Mouse (Mus musculus) heart, postnatal 0 days (tissue): Measurements from ENCODE around the gene Mob3b. TPM values are rescaled to one million over a fixed set of nuclear protein-coding genes. Genes with fewer than 3 reads are reported as not detected.

Experiments used
- ATAC-seq: fragments of 200-750 bp; cut with Nextera tagmentation; 2 replicates; pipeline ENCODE4 v1.8.0; 2017; ENCODE audit warnings: low read depth, moderate number of reproducible peaks, moderate library complexity; ENCODE audit not compliant: insufficient read depth
- DNase-seq: peaks from one replicate; pipeline ENCODE4 v3.0.0-alpha.2; 2016; ENCODE audit warnings: low spot score
- H3K27ac ChIP-seq: fragments of 300-500 bp; sonication (generic); 2 replicates; pipeline ENCODE4 v1.5.1; 2014; ENCODE audit warnings: low read depth, mild to moderate bottlenecking
- H3K27me3 ChIP-seq: fragments of 300-500 bp; sonication (generic); 2 replicates; pipeline ENCODE4 v1.6.1; 2014; ENCODE audit warnings: low read length, mixed read lengths; ENCODE audit not compliant: control insufficient read depth, insufficient read depth
- H3K36me3 ChIP-seq: fragments of 300-500 bp; sonication (generic); replicated peaks from 2 replicates; pipeline ENCODE4 v1.6.1; 2014; ENCODE audit warnings: low read length, mixed read lengths; ENCODE audit not compliant: control insufficient read depth, insufficient read depth
- H3K4me1 ChIP-seq: fragments of 300-500 bp; sonication (generic); 2 replicates; pipeline ENCODE4 v1.6.1; 2014; ENCODE audit warnings: antibody characterized with exemption; ENCODE audit not compliant: control insufficient read depth, insufficient read depth
- H3K4me2 ChIP-seq: fragments of 300-500 bp; sonication (generic); 2 replicates; pipeline ENCODE4 v1.6.1; 2014; ENCODE audit warnings: low read depth, mild to moderate bottlenecking, low read length, moderate library complexity
- H3K4me3 ChIP-seq: fragments of 300-500 bp; sonication (generic); 2 replicates; pipeline ENCODE4 v1.5.1; 2014; ENCODE audit warnings: low read depth, low read length
- H3K9ac ChIP-seq: fragments of 300-500 bp; sonication (generic); replicated peaks from 2 replicates; pipeline ENCODE4 v1.6.1; 2014; ENCODE audit warnings: low read depth, low read length, mixed read lengths
- H3K9me3 ChIP-seq: fragments of 300-500 bp; sonication (generic); replicated peaks from 2 replicates; pipeline ENCODE4 v1.6.1; 2016; ENCODE audit warnings: low read length; ENCODE audit not compliant: control insufficient read depth
- CTCF ChIP-seq: IDR thresholded peaks from 2 replicates; pipeline ENCODE4 v1.5.1; 2016; ENCODE audit warnings: antibody characterized with exemption, control low read depth, low read depth
- EP300 ChIP-seq: IDR thresholded peaks from 2 replicates; pipeline ENCODE4 v1.6.1; 2016; ENCODE audit warnings: antibody characterized with exemption, low read depth
- WGBS: fragments of 180-500 bp; shearing (Covaris S2); extraction: QIAGEN DNeasy Blood & Tissue Kit; methylation state at CpG from one replicate; pipeline ENCODE4 v1.1.7; 2014; 5-methylcytosine and 5-hydroxymethylcytosine counted together
- polyA plus RNA-seq: library from polyadenylated mRNA; unstranded; fragments of >200 nt; fragmentation: Nextera tagmentation; extraction: Ambion mirVana; gene quantifications from 2 replicates; pipeline ENCODE4 v1.2.1, GENCODE M21; 2015
- total RNA-seq: library from RNA; depleted of rRNA; stranded (reverse); fragments of >200 nt; gene quantifications from 2 replicates; pipeline ENCODE4 v1.2.3, GENCODE M21; 2014; ENCODE audit warnings: low replicate concordance

Mob3b gene
- total and polyA plus RNA-seq, 2 experiments from 2014 or later: 1.0 to 2.0 TPM

DNA sequence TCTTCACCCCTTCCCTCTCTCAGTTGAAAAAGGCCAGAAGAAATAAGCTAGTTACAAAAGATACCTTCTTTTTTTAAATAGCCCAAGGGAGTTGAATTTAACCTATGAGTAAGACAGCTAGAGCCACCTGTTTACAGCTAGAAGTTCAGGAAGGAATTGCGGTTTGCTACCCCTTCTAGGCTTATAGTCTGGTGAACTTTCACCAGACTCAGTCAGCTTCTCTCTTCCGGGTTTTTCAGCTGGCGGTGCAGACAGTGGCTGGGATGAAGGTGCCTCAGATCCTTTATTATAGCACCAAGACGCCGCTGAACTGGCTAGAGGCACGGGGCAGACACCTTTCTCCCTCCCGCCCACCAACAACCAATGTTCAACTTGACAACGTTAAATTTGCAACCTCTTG is 152.8 kb downstream of the Mob3b start:
- no peaks in the 10 kb centered on the region for H3K27me3 ChIP-seq
- no peak overlapping the region for H3K27ac ChIP-seq
- no peak overlapping the region for H3K4me3 ChIP-seq
- DNase-seq (no peak), ATAC-seq (no peak)
- no peak overlapping the region for H3K4me2 ChIP-seq
- no peaks in the 10 kb centered on the region for H3K36me3 ChIP-seq
- H3K4me1 ChIP-seq: peaks cover 18% of the 10 kb centered on the region
- H3K9me3 ChIP-seq: no peaks in the 10 kb centered on the region
- H3K9ac ChIP-seq: no peak overlapping the region
- WGBS: 80% methylated on average over 8 of the region's 8 CpGs
- TF ChIP-seq EP300 (no peak), CTCF (no peak)

DNA sequence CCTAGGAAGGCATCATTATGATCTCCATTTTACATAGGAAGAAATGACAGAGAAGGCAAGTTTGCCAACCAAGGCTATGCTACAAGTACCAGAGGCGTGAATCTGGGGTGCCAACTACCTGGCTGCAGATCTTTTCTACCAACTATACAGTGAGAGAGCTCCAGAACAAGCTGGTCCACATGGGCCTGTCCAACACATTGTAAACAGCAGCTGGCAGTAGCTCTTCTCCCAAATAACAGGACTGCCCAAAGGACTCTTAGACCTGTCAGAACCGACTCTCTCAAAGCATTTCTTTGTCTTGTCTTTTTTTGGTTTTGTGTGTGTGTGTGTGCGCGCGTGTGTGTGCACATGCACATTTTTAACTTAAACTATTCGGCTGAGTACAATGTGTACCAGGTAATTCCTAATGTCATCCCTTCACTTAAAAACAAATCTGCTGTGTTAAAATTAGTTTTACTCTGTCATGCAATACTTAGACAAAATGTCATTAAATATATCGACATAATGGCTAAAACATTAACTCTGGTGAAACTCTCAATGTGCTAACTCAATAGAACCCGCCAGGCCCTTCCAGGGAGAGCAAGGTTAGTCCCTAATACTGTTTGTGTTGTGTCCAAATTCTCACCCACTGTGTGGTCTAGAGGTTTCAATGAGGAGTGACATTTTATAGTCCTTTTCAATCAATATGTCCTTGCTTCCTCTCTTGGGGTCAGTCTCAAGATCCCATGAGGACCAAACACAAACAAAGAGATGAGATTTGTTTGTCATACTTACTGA is 153.5 kb downstream of the Mob3b start:
- 91% methylated on average over 8 of the region's 8 CpGs for WGBS
- no peak for TF ChIP-seq EP300
- no peak for TF ChIP-seq CTCF
- no peak for ATAC-seq

DNA sequence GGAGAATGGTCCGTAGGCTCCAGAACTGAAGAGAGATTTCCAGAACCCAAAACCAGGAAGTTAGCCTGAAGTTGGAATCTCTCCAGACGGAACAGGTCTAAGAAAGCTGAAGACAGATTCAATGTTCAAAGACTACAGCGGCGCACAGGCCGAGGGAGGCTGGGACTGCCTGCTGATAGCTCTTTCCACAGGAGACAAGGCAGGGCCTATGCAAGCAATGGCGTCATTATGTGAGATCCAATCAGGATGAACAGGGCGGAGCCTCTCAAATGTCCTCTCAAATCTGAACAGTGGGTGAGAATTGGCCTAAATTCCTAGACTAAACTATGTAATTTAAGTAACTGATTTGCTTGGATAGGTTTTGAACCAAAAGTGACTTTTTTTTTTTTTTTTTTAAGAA is 160.7 kb downstream of the Mob3b start:
- 68% methylated on average over 7 of the region's 7 CpGs for whole genome bisulfite sequencing
- no peak for ATAC-seq
- no peaks in the 10 kb centered on the region for H3K4me1 ChIP-seq

More for the DNA sequence above, 153.5 kb downstream of the Mob3b start:
- no peak for DNase-seq
- Histone ChIP-seq H3K27ac (no peak overlapping the region), H3K9me3 (no peaks in the 10 kb centered on the region), H3K4me1 (peaks cover 18% of the 10 kb centered on the region), H3K9ac (no peak overlapping the region), H3K4me3 (no peak overlapping the region), H3K4me2 (no peak overlapping the region), H3K27me3 (no peaks in the 10 kb centered on the region), H3K36me3 (no peaks in the 10 kb centered on the region)

DNA sequence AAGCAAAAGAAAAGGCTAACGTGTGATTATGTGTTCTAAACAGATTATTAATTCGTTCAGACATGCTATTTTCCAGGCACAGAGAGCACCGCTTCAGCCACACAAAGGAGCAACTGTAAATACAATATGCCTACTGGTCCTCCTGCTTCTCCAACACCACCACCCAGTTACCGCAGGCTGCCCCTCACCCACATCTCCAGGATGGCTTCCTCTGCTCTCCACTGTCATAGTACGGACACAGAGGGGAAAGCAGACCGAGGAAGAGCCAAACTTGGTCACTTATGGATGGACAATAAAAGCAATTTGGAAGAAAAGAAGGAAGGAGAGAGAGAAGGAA is 163.7 kb downstream of the Mob3b start:
- no peaks in the 10 kb centered on the region for H3K4me1 ChIP-seq
- DNase-seq (no peak), ATAC-seq (no peak)
- no peak overlapping the region for H3K27ac ChIP-seq
- 0 out of 2 replicates have a peak, but pooled peaks cover 9% of the 10 kb centered on the region for H3K27me3 ChIP-seq
- H3K36me3 ChIP-seq: no peaks in the 10 kb centered on the region
- peak overlapping the region; percentile 26; the same call in 1 of the 2 replicates for H3K4me2 ChIP-seq
- H3K9ac ChIP-seq: no peak overlapping the region
- H3K4me3 ChIP-seq: no peak overlapping the region
- WGBS: 57% methylated on average over 6 of the region's 6 CpGs
- H3K9me3 ChIP-seq: no peaks in the 10 kb centered on the region
- TF ChIP-seq CTCF: no peak
- no peak for TF ChIP-seq EP300

More for the DNA sequence above, 160.7 kb downstream of the Mob3b start:
- Histone ChIP-seq H3K4me2 (no peak overlapping the region), H3K27ac (no peak overlapping the region), H3K4me3 (no peak overlapping the region), H3K9ac (no peak overlapping the region), H3K9me3 (no peaks in the 10 kb centered on the region), H3K36me3 (no peaks in the 10 kb centered on the region), H3K27me3 (0 out of 2 replicates have a peak, but pooled peaks cover 9% of the 10 kb centered on the region)
- TF ChIP-seq EP300 (no peak), CTCF (no peak)
- no peak for DNase-seq

DNA sequence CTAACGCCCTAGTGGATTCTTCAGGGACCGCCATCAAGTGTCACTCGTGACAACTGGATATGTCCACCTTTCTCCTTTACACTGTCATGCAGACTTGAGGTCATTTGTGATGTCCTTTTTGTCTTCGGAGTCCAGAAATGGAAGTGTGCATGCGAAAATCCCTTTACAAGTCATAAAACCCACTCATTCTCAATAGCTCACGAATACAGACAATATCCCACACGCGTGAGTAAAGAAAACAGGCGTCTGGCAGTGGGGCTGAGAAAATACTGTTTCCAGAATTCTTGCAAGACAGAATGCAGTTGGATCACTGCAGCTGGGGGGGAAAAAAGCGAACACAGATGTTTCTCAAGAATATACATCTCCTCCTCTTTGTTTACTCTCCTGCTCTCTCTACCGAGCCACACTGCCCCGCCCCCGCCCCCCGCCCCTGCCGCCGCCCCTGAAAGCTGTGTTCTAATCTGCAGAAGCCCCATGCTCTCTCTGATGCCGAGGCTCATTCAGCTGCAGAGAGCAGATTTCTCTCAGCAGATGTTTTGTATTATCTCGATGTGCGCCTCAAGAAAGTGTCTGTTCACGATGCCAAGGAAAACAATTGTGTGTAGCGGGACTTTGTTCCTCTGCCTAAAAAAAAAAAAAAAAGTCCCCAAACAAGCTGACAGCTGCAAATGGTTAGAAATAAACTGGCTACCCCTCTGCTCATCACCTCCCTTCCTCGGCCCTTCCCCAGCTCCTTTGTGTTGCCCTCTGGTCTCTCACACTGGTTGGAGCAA is 164.2 kb downstream of the Mob3b start:
- H3K27ac ChIP-seq: no peak overlapping the region
- DNase-seq: no peak
- no peak for TF ChIP-seq EP300
- no peak for TF ChIP-seq CTCF

More for the DNA sequence above, 164.2 kb downstream of the Mob3b start:
- Histone ChIP-seq H3K36me3 (no peaks in the 10 kb centered on the region), H3K9ac (no peak overlapping the region), H3K9me3 (no peaks in the 10 kb centered on the region), H3K4me3 (no peak overlapping the region), H3K4me2 (peak overlapping the region; percentile 26), H3K4me1 (no peaks in the 10 kb centered on the region), H3K27me3 (0 out of 2 replicates have a peak, but pooled peaks cover 9% of the 10 kb centered on the region)
- 44% methylated on average over 22 of the region's 22 CpGs for WGBS
- no peak for ATAC-seq
